Mouse (Mus musculus) heart, adult 2 months (tissue): ENCODE results near the gene 2310033P09Rik.

Experiments
- CTCF ChIP-seq: fragments of 200-600 bp; IDR thresholded peaks from 2 replicates; pipeline ENCODE4 v1.8.1; 2022; ENCODE audit warnings: antibody characterized with exemption, mild to moderate bottlenecking, moderate library complexity
- POLR2A ChIP-seq: fragments of 200-500 bp; IDR thresholded peaks from 2 replicates; pipeline ENCODE4 v1.6.1; 2011; ENCODE audit warnings: mild to moderate bottlenecking, low read depth, low read length, control low read depth; ENCODE audit not compliant: insufficient read depth

GRCm38 (mm10) chr11:59183821-59184220 is 24.3 kb upstream of the 2310033P09Rik start:
- peak; percentile 95 for TF ChIP-seq CTCF
- no peak for TF ChIP-seq POLR2A
